Mouse (Mus musculus): Measurements from ENCODE around the gene Rnd2.
"Not testable (repeated sequence)": the region's sequence is repeated elsewhere in the genome, so short reads cannot be mapped to it uniquely, and the experiment has no call there.

The Rnd2 gene

DNA sequence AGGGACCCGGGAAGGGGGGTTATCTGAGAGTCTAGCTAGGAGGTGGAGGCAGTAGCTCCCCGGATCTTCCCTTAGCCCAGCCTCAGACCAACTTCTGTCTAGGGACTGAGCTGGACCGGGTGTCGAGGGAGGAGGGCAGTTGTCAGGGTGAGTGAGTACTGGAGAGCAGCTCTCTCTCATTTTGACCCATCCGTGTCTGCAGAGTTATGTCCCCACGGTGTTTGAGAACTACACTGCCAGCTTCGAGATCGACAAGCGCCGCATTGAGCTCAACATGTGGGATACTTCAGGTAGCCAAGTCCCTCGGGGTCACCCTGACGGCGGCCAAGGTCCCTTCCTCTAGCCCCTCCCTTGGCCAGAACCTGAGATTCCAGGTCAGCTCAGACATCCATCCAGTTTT is 3.9 kb downstream of the Rnd2 start:
- no peak for DNase-seq (ENCODE audit: low spot score)

- DNase-seq (ENCODE audit: low spot score), result no peak
Measured at GRCm38 (mm10) chr11:101469155-101469554, 4.4 kb downstream of the Rnd2 start.

GRCm38 (mm10) chr11:101470206-101470605 is 5.4 kb downstream of the Rnd2 start:
- no peak for DNase-seq (ENCODE audit: low spot score)

DNA sequence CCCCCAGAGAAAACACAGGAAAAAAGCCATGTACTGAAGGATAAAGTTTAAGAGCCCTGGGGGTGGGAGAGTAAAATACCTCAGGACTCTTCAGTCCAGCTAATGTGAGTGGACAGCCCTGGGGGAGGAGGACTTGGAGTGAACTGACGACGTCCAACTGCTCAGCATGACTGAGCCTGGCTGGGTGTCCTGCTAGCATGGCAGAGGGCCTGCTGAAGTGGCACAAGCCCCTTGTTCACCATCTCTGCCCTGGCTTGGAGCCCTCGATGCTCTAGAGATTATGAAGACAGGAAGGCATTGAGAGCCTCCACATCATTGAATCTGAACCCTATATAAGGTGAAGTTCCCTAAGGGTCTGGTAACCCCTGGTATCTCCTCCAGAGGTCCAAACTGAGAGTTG is 7.1 kb downstream of the Rnd2 start:
- DNase-seq (ENCODE audit: low spot score), result no peak

DNA sequence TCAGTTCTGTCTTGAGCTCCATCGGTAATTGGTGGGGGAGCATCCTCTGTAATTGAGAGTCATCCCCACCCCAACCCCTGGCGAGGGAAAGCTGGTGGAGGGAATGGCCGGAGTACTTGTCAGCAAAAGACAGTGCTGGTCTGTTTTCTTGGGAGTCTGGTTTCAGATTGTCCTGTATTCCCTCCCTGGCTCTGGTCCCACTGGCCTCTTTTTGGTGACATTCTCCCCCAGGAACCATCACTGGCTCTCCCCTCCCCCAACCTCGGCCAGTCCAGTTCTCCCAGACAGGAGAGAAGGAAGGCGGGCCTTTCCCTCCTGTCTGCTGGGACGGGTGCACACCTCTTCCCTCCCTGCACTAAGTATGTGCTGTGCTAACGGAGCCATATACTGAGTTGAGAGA is 7.5 kb downstream of the Rnd2 start:
- no peak for DNase-seq (ENCODE audit: low spot score)

GRCm38 (mm10) chr11:101473686-101474085 is 8.9 kb downstream of the Rnd2 start:
- DNase-seq (ENCODE audit: low spot score), result not testable (repeated sequence)

DNA sequence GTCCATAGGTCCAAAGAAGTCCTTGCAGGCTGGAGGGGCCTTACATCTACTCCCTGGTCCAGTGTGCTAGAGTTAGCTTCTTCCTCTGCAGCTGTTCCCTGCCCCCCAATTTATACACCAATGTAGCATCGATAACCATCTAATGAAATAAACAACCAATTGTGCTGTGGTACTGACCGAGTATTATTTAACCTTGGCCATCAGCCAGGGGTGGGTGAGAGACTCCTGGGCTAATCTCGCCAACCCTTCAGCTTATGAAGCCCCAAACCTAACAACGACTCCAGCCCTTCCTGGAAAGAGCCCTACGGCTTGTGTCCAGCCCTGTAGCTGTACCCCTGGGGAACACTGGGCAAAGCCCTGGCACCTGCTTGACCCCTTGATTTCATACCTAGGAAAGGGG is 9.5 kb downstream of the Rnd2 start:
- DNase-seq (ENCODE audit: low spot score), result no peak

DNA sequence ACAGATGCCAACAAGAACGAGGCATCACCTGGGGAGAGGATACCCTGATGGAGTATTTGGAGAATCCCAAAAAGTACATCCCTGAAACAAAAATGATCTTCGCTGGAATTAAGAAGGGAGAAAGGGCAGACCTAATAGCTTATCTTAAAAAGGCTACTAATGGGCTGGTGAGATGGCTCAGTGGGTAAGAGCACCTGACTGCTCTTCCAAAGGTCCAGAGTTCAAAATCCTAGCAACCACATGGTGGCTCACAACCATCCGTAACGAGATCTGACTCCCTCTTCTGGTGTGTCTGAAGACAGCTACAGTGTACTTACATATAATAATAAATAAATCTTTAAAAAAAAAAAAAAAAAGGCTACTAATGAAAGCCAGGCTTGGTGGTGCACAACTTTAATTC is 11.6 kb downstream of the Rnd2 start:
- DNase-seq (ENCODE audit: low spot score), result not testable (repeated sequence)

GRCm38 (mm10) chr11:101477194-101477551 is 12.4 kb downstream of the Rnd2 start:
- DNase-seq (ENCODE audit: low spot score), result no peak

DNA sequence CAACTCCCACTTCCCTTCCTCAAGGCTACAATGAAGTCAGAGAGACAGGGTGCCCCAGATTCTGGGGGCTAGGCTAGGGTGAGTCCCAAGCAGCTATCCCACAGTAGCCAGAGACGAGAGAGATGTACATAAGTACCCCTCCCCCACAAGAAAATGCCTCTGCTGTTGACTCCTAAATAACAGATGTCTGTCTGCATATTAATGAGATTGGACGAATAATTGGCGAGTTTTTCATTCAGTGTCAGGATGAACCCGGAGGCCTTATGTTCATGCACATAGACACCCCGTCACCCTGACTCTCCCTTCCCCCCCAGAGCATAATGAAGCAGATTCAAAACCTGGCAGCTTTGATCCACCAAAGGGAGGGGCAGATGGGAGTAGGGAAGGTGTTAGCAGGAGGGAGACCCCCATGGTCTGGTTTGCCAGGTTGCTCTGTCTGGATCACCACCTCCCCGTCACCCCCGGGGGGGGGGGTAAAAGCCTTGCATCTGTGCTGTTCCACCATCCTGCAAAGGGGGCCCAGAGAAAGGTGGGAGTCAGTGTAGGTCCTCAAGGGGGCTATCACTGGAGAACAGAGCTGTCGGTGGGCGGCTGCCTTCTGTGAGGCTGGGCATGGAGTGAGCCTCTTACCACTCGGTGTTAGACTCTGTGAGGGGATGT is 12.9 kb downstream of the Rnd2 start:
- no peak for DNase-seq (ENCODE audit: low spot score)

DNA sequence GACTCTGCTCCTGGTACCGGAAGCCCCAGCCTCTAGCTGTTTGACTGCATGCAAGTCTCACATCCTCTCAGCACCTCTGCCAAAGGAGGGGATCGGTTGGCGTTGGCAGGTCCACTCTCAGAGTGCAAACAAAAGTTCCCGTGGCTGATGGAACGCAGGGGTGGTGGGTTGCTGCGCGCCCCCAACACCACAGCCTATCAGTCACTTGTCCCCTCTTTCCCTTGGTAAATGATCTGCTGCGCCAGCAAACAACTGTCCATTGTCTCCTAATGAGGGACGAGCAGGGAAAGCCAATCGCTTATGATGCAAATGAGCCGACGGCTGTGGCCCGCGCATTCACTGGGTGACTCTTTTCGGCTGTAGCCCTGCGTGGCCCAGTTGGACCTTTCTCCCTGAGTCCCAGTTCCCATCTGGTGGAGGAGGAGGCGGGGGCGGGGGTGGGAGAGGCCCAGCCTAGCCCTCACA is 14.4 kb downstream of the Rnd2 start:
- DNase-seq (ENCODE audit: low spot score), result no peak

DNA sequence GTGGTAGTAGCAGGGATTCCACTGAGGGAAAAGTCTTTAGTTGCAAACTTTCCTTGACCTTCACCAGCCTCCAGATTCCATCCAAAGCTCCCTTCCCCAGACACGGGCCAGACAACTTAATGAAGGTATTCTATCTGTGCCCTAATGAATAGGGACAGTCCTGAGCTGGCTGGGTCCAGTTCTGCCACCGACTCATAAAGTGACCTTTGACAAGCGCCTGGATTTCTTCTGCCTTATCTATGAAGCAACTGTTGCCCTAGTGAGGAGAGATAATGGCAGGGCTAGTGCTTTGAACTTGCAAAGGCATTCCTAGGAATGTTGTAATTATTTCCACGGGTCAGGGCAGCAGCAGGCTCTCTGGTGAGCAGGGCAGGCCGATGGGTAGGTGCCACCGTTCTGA is 16.1 kb downstream of the Rnd2 start:
- DNase-seq (ENCODE audit: low spot score), result no peak

- DNase-seq (ENCODE audit: low spot score), result no peak
Measured at GRCm38 (mm10) chr11:101483804-101484203, 19.0 kb downstream of the Rnd2 start.

DNA sequence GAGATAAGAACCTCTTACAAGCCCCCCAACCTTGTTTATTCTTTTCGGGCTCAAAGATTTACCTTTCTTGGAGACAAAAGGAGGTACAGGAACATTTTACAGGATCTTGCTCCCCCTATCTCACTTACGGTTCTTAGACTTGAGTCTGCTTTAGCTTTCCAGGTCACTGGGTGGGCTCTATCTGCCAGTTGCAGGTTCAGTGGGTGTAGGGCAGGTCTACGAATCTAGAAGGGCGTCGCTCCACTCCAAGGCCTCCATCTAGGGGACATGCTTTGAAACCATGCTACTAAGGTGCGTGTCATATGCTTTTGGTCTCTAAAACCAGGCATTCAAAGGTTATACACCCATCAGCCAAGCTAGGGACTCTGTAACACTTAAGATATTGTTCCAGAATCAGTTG is 19.4 kb downstream of the Rnd2 start:
- DNase-seq (ENCODE audit: low spot score), result no peak

DNA sequence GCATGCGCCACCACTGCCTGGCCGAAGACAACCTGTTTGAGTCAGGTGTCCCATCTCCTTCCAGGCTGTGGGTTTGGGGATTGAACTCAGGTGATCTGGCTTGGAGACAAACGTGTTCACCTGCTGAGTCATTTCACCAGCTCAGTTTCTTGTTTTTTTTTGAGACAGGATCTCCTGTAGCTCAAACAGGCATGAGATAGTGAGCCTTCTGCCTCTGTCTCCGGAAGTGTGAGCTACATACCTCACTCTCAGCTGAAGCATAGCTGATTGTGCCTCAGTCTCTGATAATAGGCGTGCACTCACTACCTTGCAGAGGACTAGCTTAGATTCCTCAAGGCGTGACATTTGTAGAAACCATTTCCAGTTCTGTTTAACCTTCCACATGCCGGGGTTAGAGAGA is 20.0 kb downstream of the Rnd2 start:
- no peak for DNase-seq (ENCODE audit: low spot score)

DNA sequence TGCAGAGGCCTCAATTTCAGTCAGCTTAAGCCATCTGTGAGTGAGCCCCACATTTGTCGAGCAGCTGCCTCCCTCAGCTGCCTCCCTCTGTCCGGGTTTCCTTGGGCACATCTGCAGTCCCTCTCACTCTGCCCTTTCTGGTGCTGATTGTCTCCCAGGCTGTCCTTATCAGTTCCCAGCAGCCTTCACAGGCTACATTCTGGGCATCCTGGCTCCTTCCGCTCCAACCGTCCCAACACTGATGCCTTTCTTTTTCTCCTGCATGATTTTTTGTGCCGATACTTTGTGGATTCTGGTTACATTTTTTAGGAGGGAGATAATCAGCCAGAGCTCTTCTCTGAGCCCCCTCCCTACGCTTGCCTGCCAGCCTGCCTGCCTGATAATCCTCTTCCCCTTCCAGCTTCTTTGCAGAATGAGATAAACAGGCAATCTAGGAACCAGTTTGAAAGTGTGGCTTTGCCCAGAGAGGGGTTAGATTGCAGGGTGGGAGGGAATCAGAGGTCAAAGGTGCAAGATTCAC is 20.8 kb downstream of the Rnd2 start:
- no peak for DNase-seq (ENCODE audit: low spot score)

- no peak for DNase-seq (ENCODE audit: low spot score)
Measured at GRCm38 (mm10) chr11:101486126-101486525, 21.3 kb downstream of the Rnd2 start.

DNA sequence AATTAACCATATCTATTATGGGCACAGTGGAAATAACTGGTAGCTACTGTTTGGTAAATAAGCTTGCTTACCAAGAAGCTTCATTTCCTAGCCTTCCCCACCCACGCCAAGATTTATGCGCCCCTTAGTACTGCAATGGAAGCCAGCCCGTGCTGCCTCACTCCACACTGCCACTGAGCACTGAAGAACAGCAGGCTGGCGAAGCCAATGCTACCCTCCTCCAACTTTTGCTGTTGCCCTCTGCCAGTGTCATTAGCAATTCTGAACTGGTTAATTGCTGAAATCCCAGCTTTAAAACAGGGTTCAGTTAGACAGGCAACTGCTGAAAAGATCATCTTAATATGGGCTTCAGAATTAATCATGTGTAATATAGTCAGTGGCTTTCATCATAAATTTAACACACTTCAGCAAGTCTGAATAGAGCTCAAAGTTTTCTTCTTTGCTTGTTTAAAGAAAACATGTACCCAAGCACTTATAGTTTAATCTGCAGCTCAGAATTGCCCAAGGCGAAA is 41.5 kb downstream of the Rnd2 start:
- DNase-seq (ENCODE audit: low spot score), result no peak

- no peak for DNase-seq (ENCODE audit: low spot score)
Measured at GRCm38 (mm10) chr11:101507090-101507489, 42.3 kb downstream of the Rnd2 start.

DNA sequence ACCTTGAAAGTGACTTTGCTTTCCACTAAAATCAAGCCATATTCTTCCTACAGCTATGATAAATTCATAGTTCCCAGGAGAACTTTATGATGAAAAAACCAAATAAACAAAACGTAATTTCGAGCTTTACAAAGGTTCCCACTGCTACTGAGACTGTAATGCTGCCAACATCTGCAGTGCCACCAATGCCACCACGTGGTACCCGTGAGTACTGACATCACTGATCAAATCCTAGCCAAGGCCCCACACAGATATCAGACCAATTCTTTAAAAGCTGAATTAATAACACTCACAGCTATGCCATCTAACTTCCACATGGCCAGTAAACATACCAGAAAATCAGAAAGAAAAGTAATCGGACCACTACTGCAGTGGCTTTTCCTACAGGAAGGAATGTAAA is 54.1 kb downstream of the Rnd2 start:
- no peak for DNase-seq (ENCODE audit: low spot score)

GRCm38 (mm10) chr11:101519364-101519763 is 54.6 kb downstream of the Rnd2 start:
- no peak for DNase-seq (ENCODE audit: low spot score)
